Mouse (Mus musculus) testis, adult 2 months (tissue): Measurements from ENCODE around the gene Wdr89. TPM values are rescaled to one million over a fixed set of nuclear protein-coding genes. Genes with fewer than 3 reads are reported as not detected.

Source experiments
- H3K27ac ChIP-seq: fragments of 200-500 bp; 2 replicates; pipeline ENCODE4 v1.5.1; 2012; ENCODE audit warnings: low read depth, low read length; ENCODE audit not compliant: control insufficient read depth, insufficient read depth
- H3K27me3 ChIP-seq: fragments of 200-500 bp; 2 replicates; pipeline ENCODE4 v1.6.1; 2012; ENCODE audit warnings: mild to moderate bottlenecking, low read length, moderate library complexity; ENCODE audit not compliant: control insufficient read depth, insufficient read depth
- H3K36me3 ChIP-seq: fragments of 200-500 bp; 2 replicates; pipeline ENCODE4 v1.6.1; 2012; ENCODE audit warnings: mild to moderate bottlenecking, low read length; ENCODE audit not compliant: control insufficient read depth, insufficient read depth
- H3K4me1 ChIP-seq: fragments of 200-500 bp; 2 replicates; pipeline ENCODE4 v1.6.1; 2012; ENCODE audit warnings: low read length; ENCODE audit not compliant: control insufficient read depth, insufficient read depth
- H3K4me3 ChIP-seq: fragments of 200-500 bp; 2 replicates; pipeline ENCODE4 v1.5.1; 2012; ENCODE audit warnings: low read depth, mild to moderate bottlenecking, low read length, moderate library complexity, mixed read lengths; ENCODE audit not compliant: control insufficient read depth
- CTCF ChIP-seq: fragments of 200-500 bp; IDR thresholded peaks from 2 replicates; pipeline ENCODE4 v1.5.1; 2012; ENCODE audit warnings: low read depth, mild to moderate bottlenecking, inconsistent platforms, low read length, moderate library complexity; ENCODE audit not compliant: control insufficient read depth, insufficient read depth, insufficient replicate concordance
- POLR2A ChIP-seq: fragments of 200-500 bp; IDR thresholded peaks from 2 replicates; pipeline ENCODE4 v1.6.1; 2012; ENCODE audit warnings: low read depth, mild to moderate bottlenecking, inconsistent platforms, low read length, moderate library complexity; ENCODE audit not compliant: control insufficient read depth
- polyA plus RNA-seq: library from polyadenylated mRNA; depleted of rRNA; stranded (reverse); fragments of >200 nt; gene quantifications from 2 replicates; pipeline ENCODE4 v1.2.3, GENCODE M21; 2012

Wdr89 gene
- polyA plus RNA-seq, 1 experiment = 1.1 TPM

DNA sequence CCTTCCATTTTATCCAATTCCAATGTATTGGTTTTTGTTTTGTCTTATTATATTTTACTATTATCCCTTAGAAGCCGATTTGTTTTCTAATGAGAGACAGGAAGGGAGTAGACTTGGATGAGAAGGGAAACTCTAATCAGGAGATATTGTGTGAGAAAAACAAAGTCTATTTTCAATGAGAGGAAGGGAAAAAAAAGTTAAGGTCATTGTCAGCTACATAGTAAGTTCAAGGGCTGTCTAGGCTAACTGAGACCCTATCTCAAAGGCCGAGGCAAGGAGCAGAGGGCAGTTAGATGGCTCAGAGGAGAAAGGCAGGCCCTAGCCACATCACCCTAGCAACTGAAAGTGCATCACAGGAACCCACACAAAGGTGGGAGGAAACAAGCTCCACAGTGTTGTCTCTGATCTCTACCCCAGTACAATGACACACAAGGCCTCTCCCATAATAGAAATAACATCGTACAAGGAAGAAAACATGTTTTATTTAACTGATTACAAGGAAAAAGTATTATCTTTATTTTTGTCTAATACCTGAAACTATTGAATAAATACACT is 15.0 kb downstream of the Wdr89 start:
- H3K36me3 ChIP-seq = no peaks in the 10 kb centered on the region

DNA sequence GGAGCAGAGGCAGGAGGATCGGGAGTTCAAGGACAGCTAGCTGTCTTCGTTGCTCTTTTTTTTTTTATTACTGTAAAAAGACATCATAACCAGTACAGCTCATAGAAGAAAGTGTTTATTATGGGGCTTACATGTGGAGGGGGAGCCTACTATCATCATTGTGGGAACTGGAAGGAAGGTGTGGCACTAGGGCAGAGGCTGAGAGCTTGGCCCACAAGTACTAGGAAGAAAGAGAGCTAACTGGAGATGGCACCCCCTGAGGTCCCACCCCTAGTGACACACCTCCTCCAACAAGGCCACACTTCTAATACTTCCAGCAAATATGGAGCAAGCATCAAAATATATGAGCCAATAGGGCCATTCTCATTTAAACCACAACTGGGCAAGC is 19.6 kb downstream of the Wdr89 start:
- Histone ChIP-seq H3K36me3 (no peaks in the 10 kb centered on the region), H3K27ac (no peak overlapping the region), H3K4me1 (peaks cover 6% of the 10 kb centered on the region), H3K27me3 (no peaks in the 10 kb centered on the region), H3K4me3 (no peak overlapping the region)
- TF ChIP-seq POLR2A (no peak), CTCF (no peak)

More for the DNA sequence above, 15.0 kb downstream of the Wdr89 start:
- no peaks in the 10 kb centered on the region for H3K4me1 ChIP-seq
- no peak overlapping the region for H3K4me3 ChIP-seq
- TF ChIP-seq POLR2A (no peak), CTCF (no peak)
- no peak overlapping the region for H3K27ac ChIP-seq
- H3K27me3 ChIP-seq = no peaks in the 10 kb centered on the region

DNA sequence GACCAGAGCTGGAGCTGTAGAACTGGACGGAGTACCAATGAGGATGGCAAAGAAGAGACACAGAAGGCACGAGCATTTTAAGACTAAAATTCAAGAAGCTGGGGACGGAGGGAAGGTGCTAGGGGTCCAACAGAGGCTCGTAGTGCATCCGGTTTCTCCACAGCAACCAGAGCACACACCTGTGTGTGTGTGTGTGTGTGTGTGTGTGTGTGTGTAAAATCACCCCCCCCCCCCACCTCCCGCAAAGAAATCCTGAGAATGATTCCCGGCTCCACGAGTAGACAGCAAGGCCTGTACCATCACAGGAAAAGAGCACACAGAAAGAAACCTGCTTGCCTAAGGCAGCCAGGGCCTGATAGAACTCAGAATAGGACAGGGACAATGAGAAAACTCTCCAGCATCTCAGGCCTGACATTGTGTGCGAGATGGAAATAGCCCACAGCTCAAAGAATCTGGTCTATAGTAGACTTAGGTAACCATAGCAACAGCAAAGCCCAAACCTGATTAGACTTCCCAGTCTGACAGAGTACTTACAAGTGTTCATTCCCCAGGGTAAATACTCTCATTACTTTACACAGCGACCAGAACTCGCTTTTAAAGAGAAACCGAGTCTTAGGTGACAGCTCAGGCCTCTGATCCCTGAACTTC is 20.2 kb downstream of the Wdr89 start:
- TF ChIP-seq POLR2A (no peak), CTCF (no peak)
- no peaks in the 10 kb centered on the region for H3K27me3 ChIP-seq
- H3K4me3 ChIP-seq = no peak overlapping the region
- no peak overlapping the region for H3K27ac ChIP-seq
- H3K4me1 ChIP-seq = peaks cover 6% of the 10 kb centered on the region
- no peaks in the 10 kb centered on the region for H3K36me3 ChIP-seq

DNA sequence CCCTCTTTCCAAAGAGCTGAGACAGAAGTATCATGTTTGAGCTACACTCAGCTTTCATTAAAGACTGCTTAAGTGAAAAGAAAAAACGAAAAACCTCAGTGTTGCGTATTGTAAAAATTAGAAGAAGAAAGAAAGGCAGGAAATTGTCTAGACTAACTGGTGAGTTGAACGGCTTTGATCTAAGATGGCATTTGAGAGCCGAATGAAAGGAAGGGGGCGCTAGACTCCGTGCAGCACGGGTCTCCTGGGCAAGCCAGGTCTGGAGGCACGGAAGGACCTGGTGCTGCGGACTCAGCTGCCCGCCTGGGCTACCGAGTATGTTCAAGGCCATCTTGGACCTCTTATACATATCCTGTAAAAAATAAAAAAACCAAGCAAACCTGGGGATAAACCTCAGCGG is 21.1 kb downstream of the Wdr89 start:
- H3K36me3 ChIP-seq = no peaks in the 10 kb centered on the region
- TF ChIP-seq CTCF = peak; percentile 40; the same call in 1 of the 2 replicates
- TF ChIP-seq POLR2A = no peak
- H3K4me3 ChIP-seq = peak overlapping the region; percentile 63
- peaks cover 6% of the 10 kb centered on the region for H3K4me1 ChIP-seq
- no peak overlapping the region for H3K27ac ChIP-seq
- H3K27me3 ChIP-seq = no peaks in the 10 kb centered on the region

DNA sequence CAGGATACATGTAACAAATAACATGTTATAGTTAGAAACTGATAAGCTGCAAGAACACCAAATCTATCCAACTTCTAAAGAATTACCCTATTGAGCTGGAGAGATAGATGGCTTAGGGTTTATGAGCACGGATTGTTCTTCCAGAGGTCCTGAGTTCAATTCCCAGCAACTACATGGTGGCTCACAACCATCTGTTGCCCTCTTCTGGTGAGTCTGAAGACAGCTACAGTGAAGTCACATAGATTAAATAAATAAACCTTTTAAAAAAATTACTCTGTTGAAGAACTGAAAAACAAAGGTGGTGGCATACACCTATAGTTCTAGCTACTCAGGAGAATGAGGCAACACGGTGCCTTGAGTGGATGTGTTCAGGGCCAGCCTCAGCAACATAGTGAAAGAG is 21.7 kb downstream of the Wdr89 start:
- no peak overlapping the region for H3K27ac ChIP-seq
- no peaks in the 10 kb centered on the region for H3K36me3 ChIP-seq
- peaks cover 6% of the 10 kb centered on the region for H3K4me1 ChIP-seq
- H3K27me3 ChIP-seq = no peaks in the 10 kb centered on the region
- TF ChIP-seq POLR2A = no peak
- TF ChIP-seq CTCF = no peak
- peak overlapping the region; percentile 63; the same call in 1 of the 2 replicates for H3K4me3 ChIP-seq

DNA sequence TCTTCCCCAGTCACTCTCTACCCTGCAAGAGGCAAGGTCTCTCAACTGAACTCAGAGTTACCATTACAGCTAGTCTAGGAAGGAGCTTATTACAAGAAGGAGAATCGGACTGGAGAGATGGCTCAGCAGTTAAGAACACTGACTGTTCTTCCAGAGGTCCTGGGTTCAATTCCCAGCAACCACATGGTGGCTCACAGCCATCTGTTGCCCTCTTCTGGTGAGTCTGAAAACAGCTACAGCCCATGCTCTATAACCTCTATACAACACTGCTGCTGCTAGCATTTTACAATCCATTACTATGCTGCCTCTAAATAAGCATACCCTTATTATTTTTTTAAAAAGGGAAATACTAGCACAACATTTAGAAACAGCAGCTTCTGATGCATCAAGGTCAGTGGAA is 23.6 kb downstream of the Wdr89 start:
- TF ChIP-seq POLR2A (no peak), CTCF (no peak)
- Histone ChIP-seq H3K36me3 (no peaks in the 10 kb centered on the region), H3K4me1 (peaks cover 6% of the 10 kb centered on the region), H3K27ac (no peak overlapping the region), H3K27me3 (no peaks in the 10 kb centered on the region), H3K4me3 (no peak overlapping the region)

DNA sequence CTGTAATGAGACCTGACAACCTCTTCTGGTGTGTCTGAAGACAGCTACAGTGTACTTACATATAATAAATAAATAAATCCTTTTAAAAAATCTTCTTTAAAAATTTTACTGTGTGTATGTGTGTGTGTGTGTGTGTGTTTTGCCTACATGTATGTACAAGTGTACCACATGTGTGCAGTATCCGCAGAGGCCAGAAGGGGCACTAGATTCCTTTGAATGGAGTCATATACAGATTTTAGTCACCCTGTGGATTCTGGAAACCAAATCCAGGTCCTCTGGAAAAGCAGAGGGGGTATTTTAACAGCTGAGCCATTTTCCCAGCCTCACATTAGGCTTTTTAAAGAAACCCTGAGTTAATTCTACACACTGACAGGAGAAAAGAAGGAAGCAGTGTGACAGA is 27.6 kb downstream of the Wdr89 start:
- no peak overlapping the region for H3K27ac ChIP-seq
- no peaks in the 10 kb centered on the region for H3K4me1 ChIP-seq
- no peak for TF ChIP-seq POLR2A
- TF ChIP-seq CTCF = no peak
- no peak overlapping the region for H3K4me3 ChIP-seq
- H3K36me3 ChIP-seq = no peaks in the 10 kb centered on the region
- H3K27me3 ChIP-seq = no peaks in the 10 kb centered on the region
